Mouse (Mus musculus): ENCODE results near the gene Lrrc4b. TPM values are rescaled to one million over a fixed set of nuclear protein-coding genes. Genes with fewer than 3 reads are reported as not detected.

Gene Lrrc4b
- polyA plus RNA-seq, 1 experiment = 0.92 TPM

DNA sequence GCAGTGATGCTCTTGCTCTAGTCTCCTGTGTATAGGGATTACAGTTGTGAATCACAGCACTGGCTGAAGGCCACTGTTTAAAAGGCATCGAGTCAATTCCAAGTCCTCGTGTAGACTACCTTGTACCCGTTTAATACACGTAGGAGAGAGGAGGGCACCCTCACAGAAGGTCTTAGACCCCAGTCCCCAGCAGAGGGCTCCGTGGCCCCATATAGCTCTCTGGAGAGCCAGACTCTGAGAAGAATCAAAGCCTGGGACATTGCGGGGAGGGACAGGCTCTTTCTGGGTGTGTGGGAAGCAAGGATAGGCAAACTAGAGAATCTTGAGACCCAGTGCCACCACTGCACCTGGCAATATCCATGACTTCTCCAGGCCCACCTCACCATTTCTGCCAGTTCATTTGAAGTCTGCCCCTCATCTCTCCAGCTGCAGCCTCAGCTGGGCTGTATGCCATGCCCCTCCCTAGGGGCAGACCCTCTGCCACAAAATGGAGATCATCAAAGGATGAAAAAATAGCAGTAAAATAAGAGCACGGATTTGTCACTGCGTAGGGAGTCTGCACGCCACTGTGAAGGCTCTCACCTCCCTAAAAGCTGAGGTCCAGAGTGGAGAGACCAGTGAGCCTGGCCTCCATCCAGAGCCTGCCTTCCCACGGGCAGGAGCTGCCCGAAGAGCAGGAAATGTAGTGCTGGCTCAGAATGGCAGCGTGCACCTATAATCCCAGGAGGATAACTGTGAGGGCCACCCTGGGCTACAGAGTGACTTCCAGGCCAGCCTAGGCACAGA, 17.4 kb downstream of the Lrrc4b start:
- WGBS = 36% methylated on average over 12 of the region's 12 CpGs
- no peaks in the 10 kb centered on the region for H3K4me1 ChIP-seq (ENCODE audit: control insufficient read depth, insufficient read depth, low read length)
- no peak for TF ChIP-seq POLR2A (IDR thresholded peaks at IDR 0.05; ENCODE audit: borderline replicate concordance, control insufficient read depth, low read depth, low read length)
- no peak for TF ChIP-seq CTCF (IDR thresholded peaks at IDR 0.05; ENCODE audit: control insufficient read depth, insufficient read depth, low read length)

DNA sequence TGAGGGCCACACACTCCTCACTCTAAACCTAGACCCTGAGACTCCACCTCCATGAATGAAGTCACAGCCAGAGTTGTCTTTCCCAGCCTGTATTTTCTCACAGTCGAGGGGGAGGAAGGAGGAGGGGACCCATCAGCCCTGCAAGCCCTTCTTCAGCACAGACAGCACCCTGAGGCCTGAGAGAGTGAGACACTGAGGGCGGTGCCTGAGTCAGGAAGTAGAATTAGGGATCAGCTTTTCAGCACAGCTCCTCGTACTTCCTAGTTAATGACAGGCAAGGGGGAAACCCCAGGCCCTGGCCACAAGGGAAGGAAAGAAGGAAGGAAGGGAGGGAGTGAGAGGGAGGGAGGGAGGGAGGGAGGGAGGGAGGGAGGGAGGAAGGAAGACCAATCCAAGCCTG, 24.4 kb downstream of the Lrrc4b start:
- H3K4me3 ChIP-seq (replicated peaks; ENCODE audit: control insufficient read depth, low read depth, low read length) = no peak overlapping the region
- WGBS = 2% methylated on average over 3 of the region's 3 CpGs
- TF ChIP-seq POLR2A (IDR thresholded peaks at IDR 0.05; ENCODE audit: borderline replicate concordance, control insufficient read depth, low read depth, low read length) (no peak), CTCF (IDR thresholded peaks at IDR 0.05; ENCODE audit: control insufficient read depth, insufficient read depth, low read length) (no peak)
- H3K27ac ChIP-seq (ENCODE audit: control insufficient read depth, insufficient read depth, low read depth, low read length, poor library complexity) = no peak overlapping the region
- H3K4me1 ChIP-seq (ENCODE audit: control insufficient read depth, insufficient read depth, low read length) = no peaks in the 10 kb centered on the region

More for the DNA sequence above, 17.4 kb downstream of the Lrrc4b start:
- no peak overlapping the region for H3K27ac ChIP-seq (ENCODE audit: control insufficient read depth, insufficient read depth, low read depth, low read length, poor library complexity)
- no peak overlapping the region for H3K4me3 ChIP-seq (replicated peaks; ENCODE audit: control insufficient read depth, low read depth, low read length)

DNA sequence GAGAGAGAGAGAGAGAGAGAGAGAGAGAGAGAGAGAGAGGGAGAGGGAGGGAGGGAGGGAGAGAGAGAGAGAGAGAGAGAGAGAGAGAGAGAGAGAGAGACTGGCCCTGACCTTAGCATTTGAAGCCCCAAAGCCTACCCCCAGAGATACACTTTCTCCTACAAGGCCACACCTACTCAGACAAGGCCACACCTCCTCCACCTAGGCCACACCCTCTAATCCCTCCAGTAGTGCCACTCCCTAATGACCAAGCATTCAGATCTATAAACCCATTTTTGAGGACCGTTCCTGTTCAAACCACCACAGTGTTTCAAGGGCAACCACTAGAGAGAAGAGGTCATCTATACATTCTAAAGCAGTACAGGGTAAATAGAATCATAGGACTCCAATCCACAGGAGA, 27.5 kb downstream of the Lrrc4b start:
- Histone ChIP-seq H3K4me3 (replicated peaks; ENCODE audit: control insufficient read depth, low read depth, low read length) (no peak overlapping the region), H3K4me1 (ENCODE audit: control insufficient read depth, insufficient read depth, low read length) (no peaks in the 10 kb centered on the region), H3K27ac (ENCODE audit: control insufficient read depth, insufficient read depth, low read depth, low read length, poor library complexity) (no peak overlapping the region)
- WGBS = 76% methylated on average over 1 of the region's 1 CpGs
- TF ChIP-seq POLR2A (IDR thresholded peaks at IDR 0.05; ENCODE audit: borderline replicate concordance, control insufficient read depth, low read depth, low read length) (no peak), CTCF (IDR thresholded peaks at IDR 0.05; ENCODE audit: control insufficient read depth, insufficient read depth, low read length) (no peak)

DNA sequence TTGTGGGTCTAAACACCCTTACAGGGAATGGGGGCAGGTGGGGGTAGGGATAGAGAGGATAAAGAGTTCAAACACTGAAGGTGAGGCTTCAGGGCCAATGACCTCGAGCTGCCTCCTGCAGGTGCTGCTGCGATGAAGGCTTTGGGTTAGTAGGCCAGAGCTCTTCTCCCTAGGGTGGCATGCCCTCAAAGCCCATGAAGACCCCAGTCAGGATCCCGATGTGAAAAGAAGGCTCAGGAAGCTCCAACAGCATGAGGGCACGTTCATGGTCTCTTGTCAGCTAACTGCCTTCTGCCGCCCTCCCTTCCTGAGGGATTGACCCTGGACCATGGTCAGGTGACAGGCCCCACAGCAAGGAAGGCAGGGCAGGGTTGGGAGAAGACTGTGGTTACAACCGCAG, 31.2 kb downstream of the Lrrc4b start:
- no peak overlapping the region for H3K27ac ChIP-seq (ENCODE audit: control insufficient read depth, insufficient read depth, low read depth, low read length, poor library complexity)
- H3K4me1 ChIP-seq (ENCODE audit: control insufficient read depth, insufficient read depth, low read length) = no peaks in the 10 kb centered on the region
- 53% methylated on average over 6 of the region's 6 CpGs for WGBS
- no peak overlapping the region for H3K4me3 ChIP-seq (replicated peaks; ENCODE audit: control insufficient read depth, low read depth, low read length)
- TF ChIP-seq CTCF (IDR thresholded peaks at IDR 0.05; ENCODE audit: control insufficient read depth, insufficient read depth, low read length) (no peak), POLR2A (IDR thresholded peaks at IDR 0.05; ENCODE audit: borderline replicate concordance, control insufficient read depth, low read depth, low read length) (no peak)

DNA sequence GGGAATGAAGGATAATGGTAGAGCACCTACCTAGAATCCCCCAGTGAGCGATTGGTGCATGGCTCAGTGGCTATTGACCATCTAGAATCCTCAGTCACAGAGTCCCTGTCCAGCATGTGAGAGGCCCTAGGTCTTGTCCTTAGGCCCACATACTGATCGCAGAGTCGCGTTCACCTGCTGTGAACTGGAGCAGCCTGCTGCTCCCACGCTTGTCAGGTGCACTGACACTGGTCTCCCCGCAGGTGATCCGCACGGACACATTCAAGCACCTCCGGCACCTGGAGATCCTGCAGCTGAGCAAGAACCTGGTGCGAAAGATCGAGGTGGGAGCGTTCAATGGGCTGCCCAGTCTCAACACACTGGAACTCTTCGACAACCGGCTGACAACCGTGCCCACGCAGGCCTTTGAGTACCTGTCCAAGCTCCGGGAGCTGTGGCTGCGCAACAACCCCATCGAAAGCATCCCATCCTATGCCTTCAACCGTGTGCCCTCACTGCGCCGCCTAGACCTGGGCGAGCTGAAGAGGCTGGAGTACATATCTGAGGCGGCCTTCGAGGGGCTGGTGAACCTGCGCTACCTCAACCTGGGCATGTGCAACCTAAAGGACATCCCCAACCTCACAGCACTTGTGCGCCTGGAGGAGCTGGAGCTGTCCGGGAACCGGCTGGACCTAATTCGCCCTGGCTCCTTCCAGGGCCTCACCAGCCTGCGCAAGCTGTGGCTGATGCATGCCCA, 32.1 kb downstream of the Lrrc4b start:
- H3K4me3 ChIP-seq (replicated peaks; ENCODE audit: control insufficient read depth, low read depth, low read length) = no peak overlapping the region
- no peak overlapping the region for H3K27ac ChIP-seq (ENCODE audit: control insufficient read depth, insufficient read depth, low read depth, low read length, poor library complexity)
- WGBS = 69% methylated on average over 31 of the region's 31 CpGs
- no peaks in the 10 kb centered on the region for H3K4me1 ChIP-seq (ENCODE audit: control insufficient read depth, insufficient read depth, low read length)
- TF ChIP-seq POLR2A (IDR thresholded peaks at IDR 0.05; ENCODE audit: borderline replicate concordance, control insufficient read depth, low read depth, low read length) (no peak), CTCF (IDR thresholded peaks at IDR 0.05; ENCODE audit: control insufficient read depth, insufficient read depth, low read length) (no peak)

DNA sequence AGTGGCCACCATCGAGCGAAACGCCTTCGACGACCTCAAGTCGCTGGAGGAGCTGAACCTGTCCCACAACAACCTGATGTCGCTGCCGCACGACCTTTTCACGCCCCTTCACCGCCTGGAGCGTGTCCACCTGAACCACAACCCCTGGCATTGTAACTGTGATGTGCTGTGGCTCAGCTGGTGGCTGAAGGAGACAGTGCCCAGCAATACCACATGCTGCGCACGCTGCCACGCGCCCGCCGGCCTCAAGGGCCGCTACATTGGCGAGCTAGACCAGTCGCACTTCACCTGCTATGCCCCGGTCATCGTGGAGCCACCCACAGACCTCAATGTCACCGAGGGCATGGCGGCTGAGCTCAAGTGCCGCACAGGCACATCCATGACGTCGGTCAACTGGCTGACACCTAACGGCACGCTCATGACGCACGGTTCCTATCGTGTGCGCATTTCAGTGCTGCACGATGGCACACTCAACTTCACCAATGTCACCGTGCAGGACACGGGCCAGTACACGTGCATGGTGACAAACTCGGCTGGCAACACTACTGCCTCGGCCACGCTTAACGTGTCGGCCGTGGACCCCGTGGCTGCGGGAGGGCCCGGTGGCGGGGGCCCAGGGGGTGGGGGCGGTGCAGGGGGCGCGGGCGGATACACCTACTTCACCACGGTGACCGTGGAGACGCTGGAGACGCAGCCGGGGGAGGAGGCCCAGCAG, 32.8 kb downstream of the Lrrc4b start:
- no peak for TF ChIP-seq CTCF (IDR thresholded peaks at IDR 0.05; ENCODE audit: control insufficient read depth, insufficient read depth, low read length)
- TF ChIP-seq POLR2A (IDR thresholded peaks at IDR 0.05; ENCODE audit: borderline replicate concordance, control insufficient read depth, low read depth, low read length) = no peak
- 45% methylated on average over 57 of the region's 57 CpGs for WGBS
- H3K4me3 ChIP-seq (replicated peaks; ENCODE audit: control insufficient read depth, low read depth, low read length) = no peak overlapping the region
- no peak overlapping the region for H3K27ac ChIP-seq (ENCODE audit: control insufficient read depth, insufficient read depth, low read depth, low read length, poor library complexity)
- no peaks in the 10 kb centered on the region for H3K4me1 ChIP-seq (ENCODE audit: control insufficient read depth, insufficient read depth, low read length)

DNA sequence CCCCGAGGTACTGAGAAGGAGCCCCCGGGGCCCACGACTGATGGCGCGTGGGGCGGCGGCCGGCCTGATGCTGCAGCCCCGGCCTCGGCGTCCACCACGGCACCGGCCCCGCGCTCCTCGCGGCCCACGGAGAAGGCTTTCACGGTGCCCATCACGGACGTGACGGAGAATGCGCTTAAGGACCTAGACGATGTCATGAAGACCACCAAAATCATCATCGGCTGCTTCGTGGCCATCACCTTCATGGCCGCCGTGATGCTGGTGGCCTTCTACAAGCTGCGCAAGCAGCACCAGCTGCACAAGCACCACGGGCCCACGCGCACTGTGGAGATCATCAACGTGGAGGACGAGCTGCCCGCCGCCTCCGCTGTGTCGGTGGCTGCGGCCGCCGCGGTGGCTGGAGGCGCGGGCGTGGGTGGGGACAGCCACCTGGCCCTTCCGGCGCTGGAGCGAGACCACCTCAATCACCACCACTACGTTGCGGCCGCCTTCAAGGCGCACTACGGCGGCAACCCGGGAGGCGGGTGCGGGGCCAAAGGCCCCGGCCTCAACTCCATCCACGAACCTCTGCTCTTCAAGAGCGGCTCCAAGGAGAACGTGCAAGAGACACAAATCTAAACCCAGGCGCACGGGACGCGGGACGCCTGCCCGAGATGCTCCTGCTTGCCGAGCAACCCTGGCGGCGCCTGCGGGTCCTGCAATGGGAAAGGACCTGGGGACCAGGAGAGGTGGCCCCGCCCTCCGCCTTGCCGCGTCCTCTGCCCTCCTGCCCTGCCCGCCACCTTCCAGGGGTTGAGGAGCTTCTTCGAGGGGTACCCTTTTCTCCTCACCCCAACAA, 33.6 kb downstream of the Lrrc4b start:
- Histone ChIP-seq H3K4me3 (replicated peaks; ENCODE audit: control insufficient read depth, low read depth, low read length) (no peak overlapping the region), H3K4me1 (ENCODE audit: control insufficient read depth, insufficient read depth, low read length) (no peaks in the 10 kb centered on the region; the same call in 1 of the 2 replicates), H3K27ac (ENCODE audit: control insufficient read depth, insufficient read depth, low read depth, low read length, poor library complexity) (no peak overlapping the region)
- no peak for TF ChIP-seq POLR2A (IDR thresholded peaks at IDR 0.05; ENCODE audit: borderline replicate concordance, control insufficient read depth, low read depth, low read length)
- 13% methylated on average over 77 of the region's 77 CpGs for WGBS
